Mouse (Mus musculus) lung, adult 2 months (tissue): ENCODE results near the gene Arhgef19.

ENCODE experiments used
- CTCF ChIP-seq: fragments of 200-500 bp; IDR thresholded peaks from 2 replicates; pipeline ENCODE4 v1.5.1; 2011; ENCODE audit warnings: mild to moderate bottlenecking, low read length, control low read depth; ENCODE audit not compliant: insufficient read depth
- POLR2A ChIP-seq: fragments of 200-500 bp; IDR thresholded peaks from 2 replicates; pipeline ENCODE4 v1.6.1; 2011; ENCODE audit warnings: low read depth, mild to moderate bottlenecking, control low read depth, low read length, borderline replicate concordance; ENCODE audit errors: extremely low read depth

- no peak for TF ChIP-seq CTCF
- TF ChIP-seq POLR2A = no peak
Observed at GRCm38 (mm10) chr4:141301591-141302427, 62.5 kb downstream of the Arhgef19 start.
